Mouse (Mus musculus): ENCODE measurements around the gene Zfp53. TPM values are rescaled to one million over a fixed set of nuclear protein-coding genes. Genes with fewer than 3 reads are reported as not detected.
"Not testable (repeated sequence)": the region's sequence is repeated elsewhere in the genome, so short reads cannot be mapped to it uniquely, and the experiment has no call there.

The Zfp53 gene
- polyA plus RNA-seq, 1 experiment from 2014 or later = 10.7 TPM

GRCm38 (mm10) chr17:21474729-21475128 lies 14.1 kb upstream of the Zfp53 start:
- H3K36me3 ChIP-seq (ENCODE audit: control insufficient read depth, insufficient read depth, low read length); H3K4me3 ChIP-seq (ENCODE audit: low read depth, low read length); ATAC-seq (ENCODE audit: insufficient number of reproducible peaks, low FRiP score, low TSS enrichment, low read depth); H3K9ac ChIP-seq (ENCODE audit: low read length); H3K27me3 ChIP-seq (ENCODE audit: control insufficient read depth, insufficient read depth, low read length); H3K4me1 ChIP-seq (ENCODE audit: control insufficient read depth, insufficient read depth, low read length); DNase-seq (ENCODE audit: low spot score); H3K9me3 ChIP-seq (ENCODE audit: control insufficient read depth, low read length); H3K27ac ChIP-seq (replicated peaks; ENCODE audit: low read depth, low read length); H3K4me2 ChIP-seq (ENCODE audit: low read depth, severe bottlenecking): not testable (repeated sequence)
- 15% methylated on average over 10 of the region's 10 CpGs for WGBS

GRCm38 (mm10) chr17:21475290-21475689 lies 13.5 kb upstream of the Zfp53 start:
- H3K9me3 ChIP-seq (ENCODE audit: control insufficient read depth, low read length); H3K9ac ChIP-seq (ENCODE audit: low read length); H3K4me3 ChIP-seq (ENCODE audit: low read depth, low read length); H3K36me3 ChIP-seq (ENCODE audit: control insufficient read depth, insufficient read depth, low read length); ATAC-seq (ENCODE audit: insufficient number of reproducible peaks, low FRiP score, low TSS enrichment, low read depth); H3K27ac ChIP-seq (replicated peaks; ENCODE audit: low read depth, low read length); H3K4me2 ChIP-seq (ENCODE audit: low read depth, severe bottlenecking); H3K4me1 ChIP-seq (ENCODE audit: control insufficient read depth, insufficient read depth, low read length); DNase-seq (ENCODE audit: low spot score); H3K27me3 ChIP-seq (ENCODE audit: control insufficient read depth, insufficient read depth, low read length): not testable (repeated sequence)
- 81% methylated on average over 1 of the region's 1 CpGs for WGBS

GRCm38 (mm10) chr17:21476351-21476750 lies 12.4 kb upstream of the Zfp53 start:
- H3K4me3 ChIP-seq (ENCODE audit: low read depth, low read length); H3K36me3 ChIP-seq (ENCODE audit: control insufficient read depth, insufficient read depth, low read length); H3K9ac ChIP-seq (ENCODE audit: low read length); DNase-seq (ENCODE audit: low spot score); H3K27me3 ChIP-seq (ENCODE audit: control insufficient read depth, insufficient read depth, low read length); H3K9me3 ChIP-seq (ENCODE audit: control insufficient read depth, low read length); H3K4me1 ChIP-seq (ENCODE audit: control insufficient read depth, insufficient read depth, low read length); H3K27ac ChIP-seq (replicated peaks; ENCODE audit: low read depth, low read length); H3K4me2 ChIP-seq (ENCODE audit: low read depth, severe bottlenecking); ATAC-seq (ENCODE audit: insufficient number of reproducible peaks, low FRiP score, low TSS enrichment, low read depth): not testable (repeated sequence)
- WGBS = 81% methylated on average over 4 of the region's 9 CpGs

- ATAC-seq (ENCODE audit: insufficient number of reproducible peaks, low FRiP score, low TSS enrichment, low read depth); H3K9me3 ChIP-seq (ENCODE audit: control insufficient read depth, low read length); H3K27me3 ChIP-seq (ENCODE audit: control insufficient read depth, insufficient read depth, low read length); H3K4me3 ChIP-seq (ENCODE audit: low read depth, low read length); H3K9ac ChIP-seq (ENCODE audit: low read length); H3K36me3 ChIP-seq (ENCODE audit: control insufficient read depth, insufficient read depth, low read length); DNase-seq (ENCODE audit: low spot score); H3K4me1 ChIP-seq (ENCODE audit: control insufficient read depth, insufficient read depth, low read length); H3K4me2 ChIP-seq (ENCODE audit: low read depth, severe bottlenecking); H3K27ac ChIP-seq (replicated peaks; ENCODE audit: low read depth, low read length): not testable (repeated sequence)
- WGBS = 91% methylated on average over 9 of the region's 10 CpGs
Observed at GRCm38 (mm10) chr17:21478103-21478777, 10.6 kb upstream of the Zfp53 start.

- peak overlapping the region; percentile 69 for H3K4me2 ChIP-seq (ENCODE audit: low read depth, severe bottlenecking)
- DNase-seq (ENCODE audit: low spot score) (no peak), ATAC-seq (ENCODE audit: insufficient number of reproducible peaks, low FRiP score, low TSS enrichment, low read depth) (no peak)
- no peaks in the 10 kb centered on the region for H3K27me3 ChIP-seq (ENCODE audit: control insufficient read depth, insufficient read depth, low read length)
- no peaks in the 10 kb centered on the region for H3K36me3 ChIP-seq (ENCODE audit: control insufficient read depth, insufficient read depth, low read length)
- no peak overlapping the region for H3K27ac ChIP-seq (replicated peaks; ENCODE audit: low read depth, low read length)
- 25% methylated on average over 8 of the region's 8 CpGs for WGBS
- no peaks in the 10 kb centered on the region for H3K9me3 ChIP-seq (ENCODE audit: control insufficient read depth, low read length)
- peak overlapping the region; percentile 78 for H3K4me3 ChIP-seq (ENCODE audit: low read depth, low read length)
- H3K4me1 ChIP-seq (ENCODE audit: control insufficient read depth, insufficient read depth, low read length) = no peaks in the 10 kb centered on the region
- peak overlapping the region; percentile 67 for H3K9ac ChIP-seq (ENCODE audit: low read length)
Observed at GRCm38 (mm10) chr17:21489500-21490001, 753 bp downstream of the Zfp53 start.

- H3K4me1 ChIP-seq (ENCODE audit: control insufficient read depth, insufficient read depth, low read length) = no peaks in the 10 kb centered on the region
Observed at GRCm38 (mm10) chr17:21501365-21501764, 12.6 kb downstream of the Zfp53 start.

GRCm38 (mm10) chr17:21504524-21504923 lies 15.7 kb downstream of the Zfp53 start:
- Histone ChIP-seq H3K27ac (replicated peaks; ENCODE audit: low read depth, low read length) (no peak overlapping the region), H3K9ac (ENCODE audit: low read length) (no peak overlapping the region), H3K4me1 (ENCODE audit: control insufficient read depth, insufficient read depth, low read length) (no peaks in the 10 kb centered on the region), H3K9me3 (ENCODE audit: control insufficient read depth, low read length) (no peaks in the 10 kb centered on the region), H3K36me3 (ENCODE audit: control insufficient read depth, insufficient read depth, low read length) (no peaks in the 10 kb centered on the region), H3K4me3 (ENCODE audit: low read depth, low read length) (no peak overlapping the region), H3K27me3 (ENCODE audit: control insufficient read depth, insufficient read depth, low read length) (no peaks in the 10 kb centered on the region), H3K4me2 (ENCODE audit: low read depth, severe bottlenecking) (no peak overlapping the region)
- 92% methylated on average over 1 of the region's 1 CpGs for WGBS
- DNase-seq (ENCODE audit: low spot score) = no peak
- ATAC-seq (ENCODE audit: insufficient number of reproducible peaks, low FRiP score, low TSS enrichment, low read depth) = no peak

More at GRCm38 (mm10) chr17:21501365-21501764, 12.6 kb downstream of the Zfp53 start:
- WGBS = 72% methylated on average over 1 of the region's 1 CpGs
- ATAC-seq (ENCODE audit: insufficient number of reproducible peaks, low FRiP score, low TSS enrichment, low read depth) (no peak), DNase-seq (ENCODE audit: low spot score) (no peak)
- Histone ChIP-seq H3K4me2 (ENCODE audit: low read depth, severe bottlenecking) (no peak overlapping the region), H3K9me3 (ENCODE audit: control insufficient read depth, low read length) (no peaks in the 10 kb centered on the region), H3K27ac (replicated peaks; ENCODE audit: low read depth, low read length) (no peak overlapping the region), H3K36me3 (ENCODE audit: control insufficient read depth, insufficient read depth, low read length) (no peaks in the 10 kb centered on the region), H3K27me3 (ENCODE audit: control insufficient read depth, insufficient read depth, low read length) (no peaks in the 10 kb centered on the region), H3K9ac (ENCODE audit: low read length) (no peak overlapping the region), H3K4me3 (ENCODE audit: low read depth, low read length) (no peak overlapping the region)

GRCm38 (mm10) chr17:21506258-21506657 lies 17.5 kb downstream of the Zfp53 start:
- DNase-seq (ENCODE audit: low spot score) = no peak
- no peak for ATAC-seq (ENCODE audit: insufficient number of reproducible peaks, low FRiP score, low TSS enrichment, low read depth)
- Histone ChIP-seq H3K9me3 (ENCODE audit: control insufficient read depth, low read length) (no peaks in the 10 kb centered on the region), H3K36me3 (ENCODE audit: control insufficient read depth, insufficient read depth, low read length) (no peaks in the 10 kb centered on the region), H3K4me3 (ENCODE audit: low read depth, low read length) (no peak overlapping the region), H3K4me1 (ENCODE audit: control insufficient read depth, insufficient read depth, low read length) (no peaks in the 10 kb centered on the region), H3K4me2 (ENCODE audit: low read depth, severe bottlenecking) (no peak overlapping the region), H3K9ac (ENCODE audit: low read length) (no peak overlapping the region), H3K27ac (replicated peaks; ENCODE audit: low read depth, low read length) (no peak overlapping the region), H3K27me3 (ENCODE audit: control insufficient read depth, insufficient read depth, low read length) (no peaks in the 10 kb centered on the region)
- 98% methylated on average over 3 of the region's 3 CpGs for WGBS

- Histone ChIP-seq H3K4me2 (ENCODE audit: low read depth, severe bottlenecking) (no peak overlapping the region), H3K27me3 (ENCODE audit: control insufficient read depth, insufficient read depth, low read length) (no peaks in the 10 kb centered on the region), H3K4me3 (ENCODE audit: low read depth, low read length) (no peak overlapping the region), H3K9me3 (ENCODE audit: control insufficient read depth, low read length) (no peaks in the 10 kb centered on the region), H3K27ac (replicated peaks; ENCODE audit: low read depth, low read length) (no peak overlapping the region), H3K9ac (ENCODE audit: low read length) (no peak overlapping the region), H3K36me3 (ENCODE audit: control insufficient read depth, insufficient read depth, low read length) (no peaks in the 10 kb centered on the region), H3K4me1 (ENCODE audit: control insufficient read depth, insufficient read depth, low read length) (no peaks in the 10 kb centered on the region)
- ATAC-seq (ENCODE audit: insufficient number of reproducible peaks, low FRiP score, low TSS enrichment, low read depth) = no peak
- no peak for DNase-seq (ENCODE audit: low spot score)
Observed at GRCm38 (mm10) chr17:21509756-21510155, 21.0 kb downstream of the Zfp53 start.

All from limb, embryonic 11.5 days (tissue).